Mouse (Mus musculus): ENCODE results near the gene Edaradd. TPM values are rescaled to one million over a fixed set of nuclear protein-coding genes. Genes with fewer than 3 reads are reported as not detected.

The Edaradd gene
- polyA plus RNA-seq, 1 experiment: not detected

GRCm38 (mm10) chr13:12454686-12455390 lies 65.4 kb downstream of the Edaradd start:
- H3K4me3 ChIP-seq (replicated peaks): no peak overlapping the region
- H3K36me3 ChIP-seq (ENCODE audit: control insufficient read depth): peaks cover 63% of the 10 kb centered on the region
- TF ChIP-seq TAL1 (IDR thresholded peaks at IDR 0.05; ENCODE audit: low read length) (no peak), GATA1 (IDR thresholded peaks at IDR 0.05; ENCODE audit: low read length) (no peak)
- no peaks in the 10 kb centered on the region for H3K27me3 ChIP-seq (ENCODE audit: control insufficient read depth)
- peaks cover 12% of the 10 kb centered on the region for H3K4me1 ChIP-seq (ENCODE audit: control insufficient read depth)
- H3K9me3 ChIP-seq (ENCODE audit: control insufficient read depth, low read length): no peaks in the 10 kb centered on the region

GRCm38 (mm10) chr13:12453150-12453549 lies 67.1 kb downstream of the Edaradd start:
- TF ChIP-seq TAL1 (IDR thresholded peaks at IDR 0.05; ENCODE audit: low read length): no peak
- Histone ChIP-seq H3K9me3 (ENCODE audit: control insufficient read depth, low read length) (no peaks in the 10 kb centered on the region), H3K27me3 (ENCODE audit: control insufficient read depth) (no peaks in the 10 kb centered on the region), H3K4me1 (ENCODE audit: control insufficient read depth) (peaks cover 9% of the 10 kb centered on the region), H3K4me3 (replicated peaks) (no peak overlapping the region), H3K36me3 (ENCODE audit: control insufficient read depth) (peaks cover 62% of the 10 kb centered on the region)

GRCm38 (mm10) chr13:12442008-12442587 lies 78.1 kb downstream of the Edaradd start:
- Histone ChIP-seq H3K4me3 (replicated peaks) (no peak overlapping the region), H3K9me3 (ENCODE audit: control insufficient read depth, low read length) (no peaks in the 10 kb centered on the region), H3K27me3 (ENCODE audit: control insufficient read depth) (no peaks in the 10 kb centered on the region), H3K36me3 (ENCODE audit: control insufficient read depth) (peaks cover 67% of the 10 kb centered on the region), H3K4me1 (ENCODE audit: control insufficient read depth) (no peaks in the 10 kb centered on the region)
- TF ChIP-seq TAL1 (IDR thresholded peaks at IDR 0.05; ENCODE audit: low read length): no peak
- TF ChIP-seq GATA1 (IDR thresholded peaks at IDR 0.05; ENCODE audit: low read length): no peak

GRCm38 (mm10) chr13:12440813-12441212 lies 79.4 kb downstream of the Edaradd start:
- Histone ChIP-seq H3K36me3 (ENCODE audit: control insufficient read depth) (peaks cover 67% of the 10 kb centered on the region), H3K4me1 (ENCODE audit: control insufficient read depth) (no peaks in the 10 kb centered on the region)

GRCm38 (mm10) chr13:12439586-12439985 lies 80.7 kb downstream of the Edaradd start:
- no peak for TF ChIP-seq TAL1 (IDR thresholded peaks at IDR 0.05; ENCODE audit: low read length)
- TF ChIP-seq GATA1 (IDR thresholded peaks at IDR 0.05; ENCODE audit: low read length): no peak
- H3K36me3 ChIP-seq (ENCODE audit: control insufficient read depth): peaks cover 75% of the 10 kb centered on the region

More at GRCm38 (mm10) chr13:12440813-12441212, 79.4 kb downstream of the Edaradd start:
- TF ChIP-seq GATA1 (IDR thresholded peaks at IDR 0.05; ENCODE audit: low read length) (no peak), TAL1 (IDR thresholded peaks at IDR 0.05; ENCODE audit: low read length) (no peak)
- Histone ChIP-seq H3K4me3 (replicated peaks) (no peak overlapping the region), H3K27me3 (ENCODE audit: control insufficient read depth) (no peaks in the 10 kb centered on the region), H3K9me3 (ENCODE audit: control insufficient read depth, low read length) (no peaks in the 10 kb centered on the region)

GRCm38 (mm10) chr13:12433843-12434242 lies 86.4 kb downstream of the Edaradd start:
- no peaks in the 10 kb centered on the region for H3K9me3 ChIP-seq (ENCODE audit: control insufficient read depth, low read length)
- TF ChIP-seq TAL1 (IDR thresholded peaks at IDR 0.05; ENCODE audit: low read length) (no peak), GATA1 (IDR thresholded peaks at IDR 0.05; ENCODE audit: low read length) (no peak)
- H3K4me1 ChIP-seq (ENCODE audit: control insufficient read depth): no peaks in the 10 kb centered on the region
- H3K36me3 ChIP-seq (ENCODE audit: control insufficient read depth): peaks cover 91% of the 10 kb centered on the region
- H3K27me3 ChIP-seq (ENCODE audit: control insufficient read depth): no peaks in the 10 kb centered on the region
- H3K4me3 ChIP-seq (replicated peaks): no peak overlapping the region

More at GRCm38 (mm10) chr13:12439586-12439985, 80.7 kb downstream of the Edaradd start:
- Histone ChIP-seq H3K4me1 (ENCODE audit: control insufficient read depth) (no peaks in the 10 kb centered on the region), H3K9me3 (ENCODE audit: control insufficient read depth, low read length) (no peaks in the 10 kb centered on the region), H3K27me3 (ENCODE audit: control insufficient read depth) (no peaks in the 10 kb centered on the region), H3K4me3 (replicated peaks) (no peak overlapping the region)

GRCm38 (mm10) chr13:12428556-12428955 lies 91.7 kb downstream of the Edaradd start:
- no peak overlapping the region for H3K4me3 ChIP-seq (replicated peaks)
- H3K27me3 ChIP-seq (ENCODE audit: control insufficient read depth): no peaks in the 10 kb centered on the region
- no peaks in the 10 kb centered on the region for H3K4me1 ChIP-seq (ENCODE audit: control insufficient read depth)
- peaks cover 90% of the 10 kb centered on the region for H3K36me3 ChIP-seq (ENCODE audit: control insufficient read depth)
- TF ChIP-seq TAL1 (IDR thresholded peaks at IDR 0.05; ENCODE audit: low read length) (no peak), GATA1 (IDR thresholded peaks at IDR 0.05; ENCODE audit: low read length) (no peak)
- no peaks in the 10 kb centered on the region for H3K9me3 ChIP-seq (ENCODE audit: control insufficient read depth, low read length)

Other genes with a start within 250 kb of the Edaradd start
- gene Actn2, start 179.7 kb downstream of the Edaradd start, polyA plus RNA-seq (2012): not detected in 2 replicates
- gene Heatr1, start 125.4 kb downstream of the Edaradd start, polyA plus RNA-seq (2012): 0.27 and 0.41 TPM in 2 replicates
- 0.10 and 0.15 TPM in 2 replicates for gene Lgals8, start 55.5 kb downstream of the Edaradd start, polyA plus RNA-seq (2012)
- gene Ero1lb, start 45.4 kb upstream of the Edaradd start, polyA plus RNA-seq (2012): not detected in 2 replicates